Mouse (Mus musculus) C2C12 (cell line): ENCODE results near the gene Hoxa7.

Experiments used
- CEBPB ChIP-seq: IDR thresholded peaks from one replicate; pipeline ENCODE4 v1.6.1; 2011; ENCODE audit warnings: low read depth, mild to moderate bottlenecking, control low read depth, moderate library complexity
- CTCF ChIP-seq: IDR thresholded peaks from one replicate; pipeline ENCODE4 v1.5.1; 2011; ENCODE audit not compliant: control insufficient read depth, insufficient read depth, insufficient read length
- FOSL1 ChIP-seq: IDR thresholded peaks from one replicate; pipeline ENCODE4 v1.8.0; 2011; ENCODE audit warnings: mild to moderate bottlenecking, low read length; ENCODE audit not compliant: poor library complexity, insufficient read depth, severe bottlenecking
- MAX ChIP-seq: IDR thresholded peaks from one replicate; pipeline ENCODE4 v1.6.1; 2011; ENCODE audit warnings: mild to moderate bottlenecking, control low read depth
- MYOD1 ChIP-seq: IDR thresholded peaks from one replicate; pipeline ENCODE4 v1.6.1; 2011; ENCODE audit warnings: low read depth; ENCODE audit not compliant: control insufficient read depth, insufficient read length
- USF1 ChIP-seq: IDR thresholded peaks from one replicate; pipeline ENCODE4 v1.6.1; 2011; ENCODE audit warnings: low read depth, mild to moderate bottlenecking, control low read depth, moderate library complexity

DNA sequence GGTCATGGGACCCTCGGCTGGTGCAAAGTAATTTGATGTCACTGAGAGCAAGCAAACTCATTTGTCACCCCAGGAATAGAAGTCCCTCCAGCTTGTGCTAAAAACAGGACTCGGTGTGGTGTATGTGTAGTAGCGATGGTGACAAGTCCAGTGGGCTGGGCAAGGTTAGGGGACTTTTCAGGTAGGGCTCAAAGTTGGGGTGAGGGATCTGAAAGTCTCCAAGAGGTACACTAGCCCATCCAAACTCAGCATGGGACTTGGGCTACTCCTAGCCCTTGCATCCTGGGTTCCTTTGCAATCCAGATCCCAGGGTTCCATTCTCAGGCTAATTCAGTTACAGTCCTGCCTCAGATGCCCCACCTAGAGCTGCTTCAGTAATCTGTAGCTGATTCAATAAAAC lies 47.1 kb upstream of the Hoxa7 start:
- TF ChIP-seq MYOD1: no peak
- no peak for TF ChIP-seq CTCF
- no peak for TF ChIP-seq USF1
- no peak for TF ChIP-seq MAX
- no peak for TF ChIP-seq CEBPB
- no peak for TF ChIP-seq FOSL1
